Mouse (Mus musculus) CH12.LX (cell line): ENCODE measurements around the gene Pcp4l1. TPM values are rescaled to one million over a fixed set of nuclear protein-coding genes. Genes with fewer than 3 reads are reported as not detected.
A peak's percentile ranks its signal among the peaks of the same experiment; 100 is the strongest.

ENCODE experiments used
- DNase-seq: peaks from one replicate; pipeline ENCODE4 v3.0.0-alpha.2; 2013; ENCODE audit errors: extremely low read depth
- H3K27ac ChIP-seq: 2 replicates; pipeline ENCODE4 v1.5.1; 2012; ENCODE audit warnings: low read depth, mild to moderate bottlenecking, control low read depth, moderate library complexity; ENCODE audit not compliant: insufficient read depth
- H3K27me3 ChIP-seq: replicated peaks from 2 replicates; pipeline ENCODE3; 2012; ENCODE audit warnings: inconsistent platforms
- H3K36me3 ChIP-seq, 2 experiments: replicated peaks in 1 of 2; 2 replicates each; pipeline versions ENCODE3 to v1.6.1; 2012; ENCODE audit warnings: inconsistent platforms in 1 of 2, low read length in 1 of 2, mild to moderate bottlenecking in 1 of 2, mixed read lengths in 1 of 2, moderate library complexity in 1 of 2; ENCODE audit not compliant: control insufficient read depth in 1 of 2, insufficient read depth in 1 of 2
- H3K4me1 ChIP-seq, 2 experiments: 2 replicates each; pipeline ENCODE4 v1.6.1; 2012; ENCODE audit warnings: inconsistent platforms in 1 of 2, moderate library complexity in 1 of 2; ENCODE audit not compliant: insufficient read depth in 2 of 2, control insufficient read depth in 1 of 2
- H3K4me2 ChIP-seq: 2 replicates; pipeline ENCODE4 v1.6.1; 2012; ENCODE audit warnings: low read depth, mild to moderate bottlenecking, control low read depth; ENCODE audit not compliant: poor library complexity, insufficient read depth, severe bottlenecking
- H3K4me3 ChIP-seq, 3 experiments: fragments of 150-350 bp in 1 of 3; sonication (generic) in 1 of 3; replicated peaks in 1 of 3; 2 replicates each; pipeline versions ENCODE3 to v1.5.1; 2011 to 2012; ENCODE audit warnings: low read depth in 2 of 3, low read length in 2 of 3, mild to moderate bottlenecking in 2 of 3, moderate library complexity in 2 of 3, control low read depth in 1 of 3, improper control_type of control experiment in 1 of 3, inconsistent platforms in 1 of 3, mixed read lengths in 1 of 3; ENCODE audit not compliant: poor library complexity in 1 of 3
- H3K79me2 ChIP-seq: replicated peaks from 2 replicates; pipeline ENCODE4 v1.6.1; 2012; ENCODE audit warnings: mild to moderate bottlenecking, moderate library complexity; ENCODE audit not compliant: control insufficient read depth, poor library complexity, insufficient read depth, severe bottlenecking; ENCODE audit errors: extremely low read depth
- H3K9ac ChIP-seq: 2 replicates; pipeline ENCODE4 v1.6.1; 2012; ENCODE audit warnings: low read depth, mild to moderate bottlenecking, control low read depth, moderate library complexity; ENCODE audit not compliant: insufficient read depth
- H3K9me3 ChIP-seq: replicated peaks from 2 replicates; pipeline ENCODE3; 2012; ENCODE audit warnings: low read length, inconsistent platforms, mixed read lengths
- BHLHE40 ChIP-seq: IDR thresholded peaks from 2 replicates; pipeline ENCODE4 v1.6.1; 2011; ENCODE audit warnings: mild to moderate bottlenecking, low read depth, low read length, improper control_type of control experiment
- CHD2 ChIP-seq: IDR thresholded peaks from 2 replicates; pipeline ENCODE4 v1.6.1; 2011; ENCODE audit warnings: low read length, improper control_type of control experiment
- E2F4 ChIP-seq: IDR thresholded peaks from 2 replicates; pipeline ENCODE4 v1.6.1; 2011; ENCODE audit warnings: low read depth, low read length, improper control_type of control experiment; ENCODE audit not compliant: insufficient replicate concordance
- ELF1 ChIP-seq: IDR thresholded peaks from 2 replicates; pipeline ENCODE4 v1.6.1; 2014; ENCODE audit warnings: low read depth, mild to moderate bottlenecking, inconsistent platforms, low read length, improper control_type of control experiment
- EP300 ChIP-seq: IDR thresholded peaks from 2 replicates; pipeline ENCODE4 v1.6.1; 2011; ENCODE audit warnings: low read length, improper control_type of control experiment
- ETS1 ChIP-seq: conservative IDR thresholded peaks from 2 replicates; pipeline ENCODE4 v1.6.1; 2012; ENCODE audit warnings: low read depth, mild to moderate bottlenecking, inconsistent platforms, low read length, improper control_type of control experiment, moderate library complexity
- HCFC1 ChIP-seq: IDR thresholded peaks from 2 replicates; pipeline ENCODE4 v1.6.1; 2012; ENCODE audit warnings: low read depth, mild to moderate bottlenecking, inconsistent platforms, low read length, improper control_type of control experiment
- IRF4 ChIP-seq: IDR thresholded peaks from 2 replicates; pipeline ENCODE4 v1.6.1; 2014; ENCODE audit warnings: low read depth, mild to moderate bottlenecking, inconsistent platforms, low read length, improper control_type of control experiment
- JUN ChIP-seq: IDR thresholded peaks from 2 replicates; pipeline ENCODE4 v1.6.1; 2011; ENCODE audit warnings: low read depth, mild to moderate bottlenecking, low read length, improper control_type of control experiment, moderate library complexity; ENCODE audit not compliant: insufficient read depth
- JUND ChIP-seq: conservative IDR thresholded peaks from 2 replicates; pipeline ENCODE4 v1.6.1; 2011; ENCODE audit warnings: low read depth, low read length, improper control_type of control experiment
- KAT2A ChIP-seq: IDR thresholded peaks from 2 replicates; pipeline ENCODE4 v1.6.1; 2012; ENCODE audit warnings: low read length, improper control_type of control experiment, inconsistent platforms; ENCODE audit not compliant: insufficient replicate concordance
- MAFK ChIP-seq: IDR thresholded peaks from 2 replicates; pipeline ENCODE4 v1.6.1; 2011; ENCODE audit warnings: low read length, improper control_type of control experiment; ENCODE audit not compliant: insufficient replicate concordance
- MAX ChIP-seq: IDR thresholded peaks from 2 replicates; pipeline ENCODE4 v1.6.1; 2011; ENCODE audit warnings: low read length, improper control_type of control experiment
- MAZ ChIP-seq: IDR thresholded peaks from 2 replicates; pipeline ENCODE4 v1.6.1; 2012; ENCODE audit warnings: low read depth, mild to moderate bottlenecking, inconsistent platforms, low read length, improper control_type of control experiment, moderate library complexity
- MEF2A ChIP-seq: IDR thresholded peaks from 2 replicates; pipeline ENCODE4 v1.6.1; 2014; ENCODE audit warnings: low read depth, mild to moderate bottlenecking, inconsistent platforms, low read length, improper control_type of control experiment, borderline replicate concordance
- MXI1 ChIP-seq: IDR thresholded peaks from 2 replicates; pipeline ENCODE4 v1.6.1; 2011; ENCODE audit warnings: mild to moderate bottlenecking, low read depth, low read length, improper control_type of control experiment
- MYC ChIP-seq: IDR thresholded peaks from 2 replicates; pipeline ENCODE4 v1.6.1; 2011; ENCODE audit warnings: low read depth, mild to moderate bottlenecking, improper control_type of control experiment, low read length
- NELFE ChIP-seq: IDR thresholded peaks from 2 replicates; pipeline ENCODE4 v1.6.1; 2011; ENCODE audit warnings: low read depth, low read length, improper control_type of control experiment
- NRF1 ChIP-seq: IDR thresholded peaks from 2 replicates; pipeline ENCODE4 v1.6.1; 2014; ENCODE audit warnings: low read depth, mild to moderate bottlenecking, inconsistent platforms, low read length, improper control_type of control experiment, moderate library complexity
- PAX5 ChIP-seq: IDR thresholded peaks from 2 replicates; pipeline ENCODE4 v1.6.1; 2012; ENCODE audit warnings: low read length, inconsistent platforms, mixed read lengths
- POLR2A ChIP-seq: IDR thresholded peaks from 2 replicates; pipeline ENCODE4 v1.6.1; 2011; ENCODE audit warnings: low read depth, mild to moderate bottlenecking, improper control_type of control experiment, low read length
- RAD21 ChIP-seq: IDR thresholded peaks from 2 replicates; pipeline ENCODE4 v1.6.1; 2011; ENCODE audit warnings: low read depth, mild to moderate bottlenecking, low read length, improper control_type of control experiment, moderate library complexity
- SIN3A ChIP-seq: IDR thresholded peaks from 2 replicates; pipeline ENCODE4 v1.6.1; 2012; ENCODE audit warnings: low read length, improper control_type of control experiment, inconsistent platforms
- SMC3 ChIP-seq: IDR thresholded peaks from 2 replicates; pipeline ENCODE4 v1.6.1; 2011; ENCODE audit warnings: low read depth, low read length, improper control_type of control experiment
- TBP ChIP-seq: conservative IDR thresholded peaks from 2 replicates; pipeline ENCODE4 v1.6.1; 2011; ENCODE audit warnings: low read depth, low read length, improper control_type of control experiment
- TCF12 ChIP-seq: IDR thresholded peaks from 2 replicates; pipeline ENCODE4 v1.6.1; 2014; ENCODE audit warnings: low read depth, mild to moderate bottlenecking, inconsistent platforms, low read length, improper control_type of control experiment
- UBTF ChIP-seq: IDR thresholded peaks from 2 replicates; pipeline ENCODE4 v1.6.1; 2012; ENCODE audit warnings: low read depth, mild to moderate bottlenecking, inconsistent platforms, low read length, improper control_type of control experiment, moderate library complexity
- USF1 ChIP-seq: IDR thresholded peaks from 2 replicates; pipeline ENCODE4 v1.6.1; 2014; ENCODE audit warnings: low read depth, mild to moderate bottlenecking, inconsistent platforms, low read length, improper control_type of control experiment
- USF2 ChIP-seq: conservative IDR thresholded peaks from 2 replicates; pipeline ENCODE4 v1.6.1; 2011; ENCODE audit warnings: low read depth, low read length, improper control_type of control experiment
- ZC3H11A ChIP-seq: IDR thresholded peaks from 2 replicates; pipeline ENCODE4 v1.6.1; 2012; ENCODE audit warnings: low read depth, mild to moderate bottlenecking, inconsistent platforms, low read length, improper control_type of control experiment
- ZKSCAN1 ChIP-seq: IDR thresholded peaks from 2 replicates; pipeline ENCODE4 v1.6.1; 2012; ENCODE audit warnings: low read depth, inconsistent platforms, low read length, improper control_type of control experiment, borderline replicate concordance
- ZMIZ1 ChIP-seq: IDR thresholded peaks from 2 replicates; pipeline ENCODE4 v1.6.1; 2012; ENCODE audit warnings: low read depth, mild to moderate bottlenecking, inconsistent platforms, low read length, improper control_type of control experiment
- ZNF384 ChIP-seq: IDR thresholded peaks from 2 replicates; pipeline ENCODE4 v1.6.1; 2012; ENCODE audit warnings: low read depth, low read length, improper control_type of control experiment, inconsistent platforms
- dilution Hi-C: fragments of 300-500 bp; cut with MboI; formaldehyde crosslinking; loops from 2 replicates; pipeline ENCODE4 v1.14.3; 2020; ENCODE audit warnings: low sequenced_read_pairs; ENCODE audit not compliant: extremely low pct_unique_long_range_greater_than_20kb, extremely low pct_ligation_motif_present
- in situ Hi-C: fragments of 300-500 bp; cut with MboI; formaldehyde crosslinking; loops from 3 replicates; pipeline ENCODE4 v1.14.3; 2019; ENCODE audit warnings: low sequenced_read_pairs, low pct_ligation_motif_present, low pct_unique_long_range_greater_than_20kb, mixed read lengths
- polyA plus RNA-seq: library from polyadenylated mRNA; unstranded; fragments of >175 nt; gene quantifications from 2 replicates; pipeline ENCODE4 v1.2.1, GENCODE M21; 2012; ENCODE audit warnings: low read depth; ENCODE audit not compliant: insufficient read length
- total RNA-seq, 2 experiments: library from RNA; depleted of rRNA; stranded (reverse); fragments of 300-350 nt in 1 of 2; fragments of >200 nt in 1 of 2; gene quantifications; 2 replicates each; pipeline ENCODE4 v1.2.3; 2012 to 2014

Pcp4l1 gene
- total and polyA plus RNA-seq, 3 experiments = not detected

GRCm38 (mm10) chr1:171149974-171150760 is 45.9 kb downstream of the Pcp4l1 start, which contains the start of the genes Sdhc and Mpz:
TSS of gene Sdhc (minus strand) at chr1:171150603.
TSS of gene Mpz (plus strand) at chr1:171150711.
- peaks cover 4 to 25% of the 10 kb centered on the region in 2 experiments; a peak in 3 of 4 replicates for H3K4me1 ChIP-seq
- H3K9me3 ChIP-seq = no peaks in the 10 kb centered on the region
- 0 out of 2 replicates have a peak within 1 kb of the TSS, but pooled peaks have one; percentile 9 for H3K27ac ChIP-seq
- H3K4me3 ChIP-seq = peak within 1 kb of the TSS; percentile 87 to 97 (median 97)
- no peaks in the 10 kb centered on the region; the same call in 1 of the 2 replicates for H3K79me2 ChIP-seq
- H3K36me3 ChIP-seq = peaks cover 5 to 15% of the 10 kb centered on the region in 2 experiments
- no peaks in the 10 kb centered on the region for H3K27me3 ChIP-seq
- in situ Hi-C loops (no loop called here), dilution Hi-C loops (no loop called here)
- H3K9ac ChIP-seq = peak within 1 kb of the TSS; percentile 89
- H3K4me2 ChIP-seq = peak within 1 kb of the TSS; percentile 84
- DNase-seq = peak; percentile 92
- TF ChIP-seq JUN = no peak
- no peak for TF ChIP-seq CHD2
- TF ChIP-seq TCF12 = peak; percentile 62; the same call in 1 of the 2 replicates
- TF ChIP-seq MXI1 = peak; percentile 45; the same call in 1 of the 2 replicates
- no peak for TF ChIP-seq USF1
- TF ChIP-seq ETS1 = no peak
- peak; percentile 81 for TF ChIP-seq NELFE
- no peak for TF ChIP-seq USF2
- no peak for TF ChIP-seq RAD21
- no peak for TF ChIP-seq BHLHE40
- TF ChIP-seq JUND = no peak
- 0 out of 2 replicates have a peak, but pooled peaks have one; percentile 34 for TF ChIP-seq UBTF
- no peak for TF ChIP-seq MYC
- no peak for TF ChIP-seq EP300
- no peak for TF ChIP-seq NRF1
- TF ChIP-seq ZMIZ1 = no peak
- TF ChIP-seq MAFK = no peak
- TF ChIP-seq MAZ = no peak
- no peak for TF ChIP-seq ZNF384
- no peak for TF ChIP-seq IRF4
- no peak for TF ChIP-seq MAX
- no peak for TF ChIP-seq MEF2A
- peak; percentile 84 for TF ChIP-seq ZKSCAN1
- no peak for TF ChIP-seq ZC3H11A
- peak; percentile 91 for TF ChIP-seq POLR2A
- TF ChIP-seq HCFC1 = peak; percentile 75
- no peak for TF ChIP-seq SMC3
- TF ChIP-seq PAX5 = no peak
- TF ChIP-seq E2F4 = no peak
- TF ChIP-seq TBP = peak; percentile 78
- peak; percentile 59 for TF ChIP-seq ELF1
- TF ChIP-seq SIN3A = no peak
- no peak for TF ChIP-seq KAT2A
- TF ChIP-seq, all 38 proteins: peak for 9
